Mouse (Mus musculus): ENCODE measurements around the gene Mrvi1. TPM values are rescaled to one million over a fixed set of nuclear protein-coding genes. Genes with fewer than 3 reads are reported as not detected.
A peak's percentile ranks its signal among the peaks of the same experiment; 100 is the strongest.

The Mrvi1 gene
- polyA plus RNA-seq, 1 experiment from 2014 or later: 0.18 TPM

GRCm38 (mm10) chr7:110865038-110865437, 117.2 kb downstream of the Mrvi1 start:
- H3K27me3 ChIP-seq: no peaks in the 10 kb centered on the region
- H3K4me1 ChIP-seq: 0 out of 2 replicates have a peak, but pooled peaks cover 6% of the 10 kb centered on the region
- H3K9me3 ChIP-seq: 0 out of 2 replicates have a peak, but pooled peaks cover 3% of the 10 kb centered on the region
- H3K4me2 ChIP-seq: no peak overlapping the region
- 33% methylated on average over 10 of the region's 10 CpGs for WGBS
- no peak for ATAC-seq (ENCODE audit: insufficient number of reproducible peaks, insufficient read depth, low FRiP score, low TSS enrichment, low read depth)
- no peak overlapping the region for H3K9ac ChIP-seq
- no peaks in the 10 kb centered on the region for H3K36me3 ChIP-seq
- no peak overlapping the region for H3K27ac ChIP-seq
- no peak overlapping the region for H3K4me3 ChIP-seq

DNA sequence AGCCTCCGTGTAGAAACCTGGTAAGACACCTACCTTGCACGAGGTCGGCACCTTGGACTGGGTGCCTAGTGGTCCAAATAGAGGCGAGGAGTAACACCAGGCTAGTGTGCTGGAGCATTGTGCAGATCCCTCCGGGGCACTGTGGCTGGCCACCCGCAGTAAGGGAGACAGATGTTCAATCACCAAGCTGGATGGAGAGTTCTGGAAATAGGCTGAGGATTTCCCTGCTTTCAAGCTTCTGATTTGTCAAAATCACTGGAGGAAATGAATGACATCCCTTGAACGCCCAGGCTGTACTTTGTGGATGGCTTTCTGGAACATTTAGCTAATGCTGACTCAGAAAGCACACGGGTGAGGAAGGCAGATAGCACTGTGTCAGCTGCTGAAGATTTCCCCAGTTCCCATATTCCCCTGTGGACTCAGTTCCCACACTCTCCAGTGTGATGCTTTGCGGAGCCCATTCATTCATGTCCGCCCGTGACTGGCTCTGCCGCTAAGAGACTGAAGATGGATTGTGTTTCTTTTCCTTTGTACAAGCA, 119.4 kb downstream of the Mrvi1 start, which contains the start of gene Lyve1:
Gene Lyve1, minus strand, starts transcription at position 489 of the 539 bp plus-strand sequence.
- Histone ChIP-seq H3K27me3 (no peaks in the 10 kb centered on the region), H3K27ac (no peak within 1 kb of the TSS), H3K4me3 (no peak within 1 kb of the TSS), H3K9me3 (0 out of 2 replicates have a peak, but pooled peaks cover 3% of the 10 kb centered on the region), H3K36me3 (no peaks in the 10 kb centered on the region), H3K9ac (no peak within 1 kb of the TSS), H3K4me2 (no peak within 1 kb of the TSS), H3K4me1 (0 out of 2 replicates have a peak, but pooled peaks cover 6% of the 10 kb centered on the region)
- 74% methylated on average over 12 of the region's 12 CpGs for WGBS
- ATAC-seq (ENCODE audit: insufficient number of reproducible peaks, insufficient read depth, low FRiP score, low TSS enrichment, low read depth): no peak

DNA sequence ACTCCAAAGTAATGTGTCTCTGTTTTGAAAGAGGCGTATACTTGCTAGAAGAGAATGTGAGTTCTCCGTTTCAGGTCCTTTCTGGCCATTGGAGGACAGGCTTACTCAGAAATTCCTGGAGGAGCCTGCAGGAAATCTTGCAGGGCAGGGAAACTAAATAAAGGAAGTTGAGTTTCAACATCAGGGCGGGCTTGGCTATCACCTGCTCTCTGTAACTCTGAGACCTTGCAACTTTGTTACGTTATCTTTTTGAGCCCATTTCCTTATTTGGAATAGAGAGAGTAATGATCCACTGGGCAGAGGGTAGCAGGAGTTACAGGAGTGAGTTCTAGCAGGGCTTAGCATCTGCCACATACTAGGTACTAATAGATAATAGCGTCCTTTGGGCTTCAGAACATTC, 122.1 kb downstream of the Mrvi1 start:
- Histone ChIP-seq H3K27ac (no peak overlapping the region), H3K4me3 (no peak overlapping the region), H3K9ac (no peak overlapping the region), H3K4me1 (0 out of 2 replicates have a peak, but pooled peaks cover 4% of the 10 kb centered on the region), H3K27me3 (no peaks in the 10 kb centered on the region), H3K4me2 (no peak overlapping the region), H3K36me3 (no peaks in the 10 kb centered on the region), H3K9me3 (no peaks in the 10 kb centered on the region)
- no peak for ATAC-seq (ENCODE audit: insufficient number of reproducible peaks, insufficient read depth, low FRiP score, low TSS enrichment, low read depth)
- 64% methylated on average over 5 of the region's 5 CpGs for WGBS

DNA sequence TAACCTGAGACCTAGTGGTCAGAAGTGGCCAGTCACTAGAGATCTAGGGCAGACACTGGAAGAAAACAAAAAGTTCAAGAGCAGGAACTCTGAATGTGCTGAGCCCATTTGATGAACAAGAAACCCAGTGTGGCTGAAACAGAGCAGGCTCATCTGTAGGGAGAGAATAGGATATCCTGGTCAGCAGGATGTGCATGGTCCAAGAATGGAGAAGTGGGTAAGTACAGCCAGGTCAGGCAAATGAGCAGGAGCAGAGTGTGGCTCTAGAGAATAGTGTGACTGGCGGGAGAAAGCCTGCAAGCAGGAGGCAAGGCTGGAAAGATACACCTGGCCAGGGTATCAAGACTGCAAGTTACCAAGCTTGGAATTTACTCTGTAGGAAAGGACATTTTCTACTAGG, 126.7 kb downstream of the Mrvi1 start:
- H3K27ac ChIP-seq: no peak overlapping the region
- H3K4me3 ChIP-seq: no peak overlapping the region
- no peak for ATAC-seq (ENCODE audit: insufficient number of reproducible peaks, insufficient read depth, low FRiP score, low TSS enrichment, low read depth)
- no peaks in the 10 kb centered on the region for H3K9me3 ChIP-seq
- H3K27me3 ChIP-seq: no peaks in the 10 kb centered on the region
- H3K36me3 ChIP-seq: no peaks in the 10 kb centered on the region
- H3K9ac ChIP-seq: no peak overlapping the region
- WGBS: 81% methylated on average over 1 of the region's 1 CpGs
- no peak overlapping the region for H3K4me2 ChIP-seq
- no peaks in the 10 kb centered on the region; the same call in 1 of the 2 replicates for H3K4me1 ChIP-seq

DNA sequence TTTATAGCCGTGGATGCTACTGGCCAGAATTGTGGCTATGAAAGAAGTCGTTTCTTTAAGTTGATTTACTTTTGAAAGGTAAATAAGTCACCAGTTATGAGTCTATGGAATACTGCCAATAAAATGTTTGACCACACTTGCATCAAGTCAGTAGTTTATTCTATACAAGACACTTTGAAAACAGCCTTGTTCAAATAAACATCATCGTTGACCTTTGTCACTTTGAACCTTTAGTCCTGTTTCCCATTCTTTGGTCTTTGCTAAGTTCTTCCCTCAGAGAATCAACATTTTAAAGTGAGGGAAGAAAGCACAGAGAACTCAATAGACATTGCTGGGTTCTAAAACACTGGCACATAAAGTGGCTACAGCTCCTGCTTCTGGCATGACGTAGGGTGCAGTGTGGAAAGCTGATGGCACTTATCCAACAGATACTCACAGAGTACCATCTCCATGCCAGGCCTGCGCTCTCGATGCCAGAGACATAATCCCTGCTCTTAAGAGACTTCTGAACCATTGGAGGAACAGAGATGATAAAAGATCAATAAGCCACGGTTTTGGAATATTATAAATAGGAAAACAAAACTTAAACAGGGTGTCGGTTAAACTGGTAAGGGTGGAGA, 127.2 kb downstream of the Mrvi1 start:
- 84% methylated on average over 8 of the region's 8 CpGs for WGBS
- H3K9me3 ChIP-seq: no peaks in the 10 kb centered on the region

GRCm38 (mm10) chr7:110854519-110854918, 127.7 kb downstream of the Mrvi1 start:
- Histone ChIP-seq H3K27ac (no peak overlapping the region), H3K27me3 (no peaks in the 10 kb centered on the region), H3K4me1 (no peaks in the 10 kb centered on the region; the same call in 1 of the 2 replicates), H3K4me3 (no peak overlapping the region), H3K9me3 (no peaks in the 10 kb centered on the region), H3K9ac (no peak overlapping the region), H3K36me3 (no peaks in the 10 kb centered on the region), H3K4me2 (no peak overlapping the region)
- 49% methylated on average over 3 of the region's 3 CpGs for WGBS
- no peak for ATAC-seq (ENCODE audit: insufficient number of reproducible peaks, insufficient read depth, low FRiP score, low TSS enrichment, low read depth)

More for the DNA sequence above, 127.2 kb downstream of the Mrvi1 start:
- Histone ChIP-seq H3K27me3 (no peaks in the 10 kb centered on the region), H3K4me3 (no peak overlapping the region), H3K9ac (no peak overlapping the region), H3K27ac (no peak overlapping the region), H3K4me1 (no peaks in the 10 kb centered on the region; the same call in 1 of the 2 replicates), H3K36me3 (no peaks in the 10 kb centered on the region), H3K4me2 (no peak overlapping the region)
- ATAC-seq (ENCODE audit: insufficient number of reproducible peaks, insufficient read depth, low FRiP score, low TSS enrichment, low read depth): no peak

- H3K27ac ChIP-seq: no peak overlapping the region
- H3K9me3 ChIP-seq: no peaks in the 10 kb centered on the region
- no peak overlapping the region for H3K4me3 ChIP-seq
- H3K4me2 ChIP-seq: no peak overlapping the region
- H3K4me1 ChIP-seq: no peaks in the 10 kb centered on the region; the same call in 1 of the 2 replicates
- no peaks in the 10 kb centered on the region for H3K36me3 ChIP-seq
- ATAC-seq (ENCODE audit: insufficient number of reproducible peaks, insufficient read depth, low FRiP score, low TSS enrichment, low read depth): no peak
- 65% methylated on average over 10 of the region's 10 CpGs for WGBS
- H3K9ac ChIP-seq: no peak overlapping the region
- no peaks in the 10 kb centered on the region for H3K27me3 ChIP-seq
Observed at GRCm38 (mm10) chr7:110853611-110854010, 128.7 kb downstream of the Mrvi1 start.

DNA sequence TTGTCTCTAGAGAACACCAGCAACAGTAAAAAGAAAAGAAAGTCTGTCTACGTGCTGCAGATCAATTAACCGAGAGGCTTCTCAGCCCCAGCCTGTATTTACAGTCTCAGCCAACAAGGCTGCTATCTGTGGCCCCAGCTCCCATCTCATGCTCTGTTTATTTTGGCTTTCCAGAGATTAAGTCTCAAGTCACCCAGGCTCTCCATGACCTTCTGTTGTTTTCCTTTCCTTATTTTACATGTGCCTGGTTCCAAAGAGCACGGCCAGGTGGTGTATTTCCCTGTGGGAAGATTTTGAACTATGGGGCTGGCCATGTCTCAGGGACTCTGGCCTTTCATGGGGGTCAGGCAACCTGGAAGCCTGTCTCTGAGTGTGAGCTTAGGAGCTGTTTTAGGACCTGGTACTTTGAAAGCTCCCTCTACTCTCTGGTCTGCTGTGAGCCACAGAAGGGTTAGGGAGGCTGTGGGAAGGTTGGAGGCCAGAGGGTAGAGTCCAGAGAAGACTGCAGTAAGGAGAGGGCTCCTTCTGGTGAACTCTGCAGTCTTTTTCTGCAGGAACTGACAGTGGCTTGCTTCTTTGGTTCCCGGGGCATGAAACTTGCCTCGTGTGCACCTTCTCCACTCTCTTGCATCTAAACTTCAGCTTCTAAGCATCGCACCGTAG, 130.6 kb downstream of the Mrvi1 start:
- Histone ChIP-seq H3K4me3 (no peak overlapping the region), H3K27ac (no peak overlapping the region), H3K27me3 (no peaks in the 10 kb centered on the region), H3K36me3 (no peaks in the 10 kb centered on the region), H3K4me2 (no peak overlapping the region), H3K4me1 (no peaks in the 10 kb centered on the region; the same call in 1 of the 2 replicates), H3K9me3 (no peaks in the 10 kb centered on the region), H3K9ac (no peak overlapping the region)
- 72% methylated on average over 7 of the region's 7 CpGs for WGBS
- no peak for ATAC-seq (ENCODE audit: insufficient number of reproducible peaks, insufficient read depth, low FRiP score, low TSS enrichment, low read depth)

GRCm38 (mm10) chr7:110848371-110848770, 133.9 kb downstream of the Mrvi1 start:
- no peaks in the 10 kb centered on the region for H3K36me3 ChIP-seq
- WGBS: 89% methylated on average over 1 of the region's 1 CpGs
- no peak overlapping the region for H3K27ac ChIP-seq

DNA sequence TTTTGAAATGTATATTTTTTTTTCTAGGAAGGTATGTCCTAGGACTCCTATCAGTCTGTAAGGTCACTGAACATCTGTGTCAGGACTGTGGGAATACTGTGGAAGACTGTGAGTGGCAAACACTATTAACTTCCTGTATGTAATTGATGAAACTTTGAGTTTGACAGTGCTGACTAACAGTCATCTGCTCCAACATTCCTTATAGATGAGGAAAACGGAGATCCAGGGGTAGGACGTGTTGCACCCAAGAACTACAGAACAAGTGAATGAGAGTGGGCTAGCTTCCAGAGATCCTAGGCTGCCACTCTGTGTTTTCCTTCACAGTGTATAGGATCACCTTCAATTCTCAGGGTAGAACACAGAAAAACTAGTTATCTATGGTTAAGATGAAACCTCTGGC, 134.9 kb downstream of the Mrvi1 start:
- H3K9ac ChIP-seq: no peak overlapping the region
- H3K9me3 ChIP-seq: no peaks in the 10 kb centered on the region
- peaks cover 6% of the 10 kb centered on the region for H3K4me1 ChIP-seq
- H3K27ac ChIP-seq: no peak overlapping the region
- WGBS: 81% methylated on average over 2 of the region's 2 CpGs
- no peaks in the 10 kb centered on the region for H3K27me3 ChIP-seq
- H3K4me2 ChIP-seq: no peak overlapping the region
- H3K36me3 ChIP-seq: no peaks in the 10 kb centered on the region
- no peak overlapping the region for H3K4me3 ChIP-seq
- no peak for ATAC-seq (ENCODE audit: insufficient number of reproducible peaks, insufficient read depth, low FRiP score, low TSS enrichment, low read depth)

More at GRCm38 (mm10) chr7:110848371-110848770, 133.9 kb downstream of the Mrvi1 start:
- peaks cover 4% of the 10 kb centered on the region for H3K4me1 ChIP-seq
- H3K9ac ChIP-seq: no peak overlapping the region
- no peaks in the 10 kb centered on the region for H3K27me3 ChIP-seq
- no peak for ATAC-seq (ENCODE audit: insufficient number of reproducible peaks, insufficient read depth, low FRiP score, low TSS enrichment, low read depth)
- no peaks in the 10 kb centered on the region for H3K9me3 ChIP-seq
- no peak overlapping the region for H3K4me3 ChIP-seq
- no peak overlapping the region for H3K4me2 ChIP-seq

GRCm38 (mm10) chr7:110843916-110844874, 138.1 kb downstream of the Mrvi1 start, which contains the start of gene Rnf141:
Rnf141 (minus strand) TSS chr7:110844457.
- peak within 1 kb of the TSS; percentile 90 for H3K27ac ChIP-seq
- ATAC-seq (ENCODE audit: insufficient number of reproducible peaks, insufficient read depth, low FRiP score, low TSS enrichment, low read depth): peak; percentile 85
- peak within 1 kb of the TSS; percentile 92 for H3K4me2 ChIP-seq
- H3K9me3 ChIP-seq: no peaks in the 10 kb centered on the region
- WGBS: under 1% methylated on average over 42 of the region's 42 CpGs
- H3K36me3 ChIP-seq: no peaks in the 10 kb centered on the region
- peak within 1 kb of the TSS; percentile 78 for H3K4me3 ChIP-seq
- peaks cover 6% of the 10 kb centered on the region for H3K4me1 ChIP-seq
- no peaks in the 10 kb centered on the region for H3K27me3 ChIP-seq
- H3K9ac ChIP-seq: peak within 1 kb of the TSS; percentile 81

Data from embryonic facial prominence, embryonic 13.5 days (tissue).